Mouse (Mus musculus): ENCODE measurements around the gene Ampd1.

- TF ChIP-seq HCFC1 (IDR thresholded peaks at IDR 0.05; ENCODE audit: low read depth, low read length) (peak; percentile 87), CTCF (conservative IDR thresholded peaks at IDR 0.05 in 1 of 2, IDR thresholded peaks at IDR 0.05 in 1 of 2; ENCODE audit: low read depth in 2 of 2, low read length in 2 of 2) (no peak), MAX (IDR thresholded peaks at IDR 0.05; ENCODE audit: low read length) (no peak), ZMIZ1 (IDR thresholded peaks at IDR 0.05; ENCODE audit: low read depth, low read length) (0 out of 2 replicates have a peak, but pooled peaks have one; percentile 33), USF1 (IDR thresholded peaks at IDR 0.05; ENCODE audit: low read depth, low read length) (peak; percentile 84), POLR2A (IDR thresholded peaks at IDR 0.05; ENCODE audit: low read depth, low read length) (peak; percentile 78)
Observed at GRCm38 (mm10) chr3:103058207-103059157, 15.3 kb upstream of the Ampd1 start, which contains the start of gene Nras.

All from CH12.LX (cell line).